Mouse (Mus musculus): ENCODE results near the gene Tap2.

- TF ChIP-seq CTCF (IDR thresholded peaks at IDR 0.05; ENCODE audit: borderline replicate concordance, extremely low read depth, insufficient read depth, insufficient read length): no peak
- TF ChIP-seq POLR2A (IDR thresholded peaks at IDR 0.05; ENCODE audit: borderline replicate concordance, extremely low read depth, insufficient read depth, insufficient read length, poor library complexity, severe bottlenecking): no peak
These were observed 32.8 kb upstream of the Tap2 start for GRCm38 (mm10) chr17:34170487-34170876.

Data from brain, embryonic 14.5 days (tissue).